Mouse (Mus musculus) cerebellum, adult 8-10 months (tissue): ENCODE results near the gene Tmem131.

Source experiments
- DNase-seq: peaks from one replicate; pipeline ENCODE4 v3.0.0; 2022

Tmem131 gene

DNA sequence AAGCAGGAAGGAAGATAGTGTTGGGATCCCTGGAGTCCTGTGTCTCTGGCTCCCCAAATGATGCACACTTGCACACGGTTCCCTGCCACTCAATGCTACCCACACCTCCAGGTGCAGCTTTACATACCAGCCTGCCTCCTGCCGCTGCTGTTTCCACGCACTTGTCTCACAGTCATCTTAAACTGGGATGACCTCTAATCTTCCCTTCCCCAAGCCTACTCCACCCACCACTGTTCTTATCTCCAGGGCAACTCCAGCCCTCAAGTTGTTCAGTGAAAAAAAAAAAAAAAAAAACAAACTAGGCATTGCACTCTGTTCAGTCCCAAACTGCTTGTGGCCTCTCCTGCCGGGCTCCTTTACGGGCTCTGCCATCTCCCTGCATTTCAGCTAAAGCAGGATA, at the start of gene Tmem131:
Gene Tmem131, minus strand, starts transcription at position 14 of the 400 bp plus-strand sequence.
- no peak for DNase-seq

DNA sequence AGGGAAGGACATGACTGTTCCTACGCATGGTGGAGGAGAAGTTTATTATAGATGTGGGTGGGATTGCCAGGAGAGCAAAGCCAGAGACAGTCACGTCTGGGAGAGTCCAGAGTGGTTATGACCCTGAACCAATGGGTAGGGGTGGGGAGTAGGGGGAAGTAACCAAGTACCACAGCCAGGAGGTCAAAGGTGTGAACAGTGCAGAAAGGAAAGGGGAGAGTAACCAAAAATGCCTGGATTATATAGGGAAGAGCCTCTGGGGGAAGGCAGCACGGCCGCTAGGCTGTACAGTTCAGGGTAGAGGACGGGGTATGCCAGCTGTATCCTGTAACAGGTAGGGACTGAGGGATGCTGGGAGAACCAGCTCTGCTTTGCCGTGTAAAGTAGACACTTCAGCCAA, 45.1 kb upstream of the Tmem131 start:
- DNase-seq, result no peak

DNA sequence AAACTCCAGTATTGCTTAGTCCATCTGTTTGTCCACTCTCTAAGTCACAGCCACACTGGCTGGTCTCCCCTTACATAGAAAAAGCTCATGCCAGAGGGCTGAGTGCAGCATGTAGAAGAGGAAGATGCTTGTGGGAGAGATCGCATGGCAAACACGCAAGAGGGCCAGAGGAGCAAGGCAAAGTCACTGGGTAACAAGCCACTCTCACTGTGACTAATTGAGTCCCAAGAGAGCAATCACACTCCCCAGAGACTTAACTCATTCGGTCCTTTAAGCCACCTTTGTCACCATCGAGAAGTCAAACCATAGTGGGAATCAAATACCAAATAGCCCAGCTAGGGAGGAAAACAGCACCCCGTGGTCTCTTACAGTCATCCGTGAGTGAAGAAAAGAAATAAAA, 44.7 kb upstream of the Tmem131 start:
- no peak for DNase-seq

DNA sequence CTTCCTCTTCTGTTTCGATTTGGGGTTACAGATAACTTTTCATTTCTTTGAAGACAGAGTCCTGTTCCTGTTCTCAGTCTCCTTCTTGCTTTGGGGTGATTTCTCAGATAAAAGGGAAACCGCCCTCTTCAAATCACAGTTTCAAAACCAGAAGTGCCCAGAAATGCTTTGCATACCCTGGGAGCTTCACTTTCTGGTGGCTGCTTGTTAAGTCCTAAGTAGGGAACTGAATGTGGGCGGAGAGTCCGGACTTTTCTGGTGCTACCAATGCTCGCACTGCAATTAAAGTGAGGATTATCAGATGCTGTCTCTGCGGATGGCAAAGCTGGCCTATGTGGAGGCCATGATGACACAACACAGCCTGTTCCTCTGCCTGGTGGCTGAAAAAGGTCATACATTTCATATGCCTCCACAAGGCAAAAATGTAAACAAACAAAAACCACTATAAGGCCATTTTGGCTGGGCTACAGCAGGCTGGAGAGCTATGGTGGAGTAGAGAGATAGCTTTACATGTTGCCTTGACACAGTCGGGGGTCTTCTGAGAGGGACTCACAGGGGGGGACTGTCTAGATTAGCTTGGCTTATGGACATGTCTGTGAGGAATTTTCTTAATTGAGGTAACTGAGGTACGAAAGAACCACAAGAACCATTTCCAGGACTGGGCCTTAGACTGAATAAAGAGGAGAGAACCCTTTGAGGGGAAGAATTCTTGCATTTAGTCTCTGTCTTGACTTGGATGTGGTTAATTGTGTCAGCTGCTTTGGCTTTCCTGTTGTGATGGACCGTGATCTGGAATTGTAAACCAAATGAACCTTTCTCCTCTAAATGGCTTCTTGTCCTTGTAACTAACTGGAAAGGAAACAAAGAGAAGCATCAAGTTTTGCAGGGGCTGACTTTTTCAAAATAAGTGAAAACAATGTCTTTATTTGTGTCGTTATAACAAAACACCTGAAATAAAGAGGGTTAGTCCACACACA, 44.0 kb upstream of the Tmem131 start:
- no peak for DNase-seq

DNA sequence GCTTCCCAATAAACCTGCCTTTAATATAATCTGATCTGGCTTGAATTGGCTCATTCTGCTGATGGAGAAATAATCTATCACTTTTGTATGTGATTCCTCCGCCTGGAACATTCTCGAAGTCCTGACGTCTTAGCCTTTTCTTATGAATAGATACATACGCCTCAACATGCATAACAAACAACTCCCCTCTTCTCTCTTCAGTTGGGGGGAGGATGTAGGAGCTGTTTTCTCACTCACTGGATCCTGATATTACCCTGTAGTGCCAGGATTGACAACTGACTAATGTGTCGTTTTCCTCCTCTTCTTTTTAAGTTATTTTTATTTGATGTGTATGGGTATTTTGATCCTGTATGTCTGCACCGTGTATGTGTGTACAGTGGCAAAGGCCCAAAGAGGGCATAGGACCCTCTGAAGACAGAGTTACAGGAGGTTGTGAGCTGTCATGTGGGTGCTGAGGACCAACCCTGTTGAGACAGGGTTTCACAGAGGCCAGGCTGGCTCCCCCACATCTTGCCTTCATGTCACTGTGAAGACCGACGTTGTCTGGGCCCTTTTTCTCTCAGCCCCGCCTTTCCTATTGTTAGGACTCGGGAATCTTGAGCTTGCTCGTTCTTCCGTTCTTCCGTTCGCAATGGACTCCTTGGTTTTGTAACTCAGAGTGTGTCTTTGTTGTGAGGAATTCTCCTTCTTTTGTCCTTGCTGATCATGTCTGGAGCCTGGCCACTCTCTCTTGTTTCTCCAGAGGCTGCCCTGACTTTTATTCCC, 43.1 kb upstream of the Tmem131 start:
- DNase-seq, result no peak

DNA sequence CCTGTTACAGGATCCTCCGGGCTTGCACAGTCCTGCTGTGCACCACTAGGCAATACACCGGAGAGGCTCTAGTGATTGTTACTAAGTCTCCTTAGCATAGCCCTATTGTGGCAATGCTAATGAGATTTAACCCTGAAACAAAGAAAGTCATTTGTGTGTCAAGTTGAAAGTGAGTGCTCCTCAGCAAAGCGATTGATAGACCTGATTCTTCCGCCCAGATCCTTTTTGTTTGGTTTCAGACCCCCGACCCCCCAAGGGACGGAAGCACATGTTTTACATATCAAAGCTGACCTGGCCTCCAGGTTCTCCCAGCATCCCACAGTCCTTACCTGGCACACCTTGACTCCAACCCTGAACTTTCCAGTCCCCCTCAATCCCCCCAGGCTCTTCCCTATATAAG, 42.4 kb upstream of the Tmem131 start:
- DNase-seq, result no peak

DNA sequence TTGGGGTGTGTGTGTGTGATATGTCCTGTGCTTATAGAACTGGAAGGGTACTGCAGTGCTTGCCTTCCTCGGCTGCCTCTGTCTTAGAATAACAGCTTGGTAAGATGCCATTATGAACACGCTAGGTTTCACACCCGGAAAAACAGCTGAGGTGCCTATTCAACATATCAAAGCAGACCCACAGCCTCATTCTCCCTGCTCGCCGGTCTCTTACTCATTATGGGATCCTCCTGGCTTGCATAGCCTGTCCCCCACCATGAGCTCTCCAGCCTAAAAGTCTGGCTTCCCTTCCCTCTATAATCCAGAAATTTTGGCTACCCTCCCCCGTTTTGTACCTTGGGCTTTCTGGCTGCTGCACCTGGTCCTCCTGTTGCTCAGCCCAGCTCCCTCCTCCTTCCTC, 40.9 kb upstream of the Tmem131 start:
- no peak for DNase-seq

DNA sequence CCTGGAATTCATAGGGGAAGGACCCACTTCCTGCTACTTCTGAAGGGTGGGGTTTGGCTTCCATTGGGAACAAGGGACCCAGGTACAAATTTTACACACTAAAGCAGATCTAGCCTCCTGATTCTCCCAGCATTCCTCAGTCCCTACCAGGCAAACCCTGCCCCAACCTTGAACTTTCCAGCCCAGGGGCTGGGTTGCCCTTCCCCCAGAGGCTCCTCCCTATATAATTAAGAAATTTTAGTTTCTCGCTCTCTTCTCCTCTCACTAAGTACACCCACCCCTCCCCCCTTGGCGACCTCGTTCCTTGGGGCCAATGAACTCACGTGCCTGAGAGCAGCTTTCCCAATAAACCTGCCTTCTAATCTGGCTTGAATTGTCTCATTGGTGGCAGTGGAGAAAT, 40.3 kb upstream of the Tmem131 start:
- no peak for DNase-seq

DNA sequence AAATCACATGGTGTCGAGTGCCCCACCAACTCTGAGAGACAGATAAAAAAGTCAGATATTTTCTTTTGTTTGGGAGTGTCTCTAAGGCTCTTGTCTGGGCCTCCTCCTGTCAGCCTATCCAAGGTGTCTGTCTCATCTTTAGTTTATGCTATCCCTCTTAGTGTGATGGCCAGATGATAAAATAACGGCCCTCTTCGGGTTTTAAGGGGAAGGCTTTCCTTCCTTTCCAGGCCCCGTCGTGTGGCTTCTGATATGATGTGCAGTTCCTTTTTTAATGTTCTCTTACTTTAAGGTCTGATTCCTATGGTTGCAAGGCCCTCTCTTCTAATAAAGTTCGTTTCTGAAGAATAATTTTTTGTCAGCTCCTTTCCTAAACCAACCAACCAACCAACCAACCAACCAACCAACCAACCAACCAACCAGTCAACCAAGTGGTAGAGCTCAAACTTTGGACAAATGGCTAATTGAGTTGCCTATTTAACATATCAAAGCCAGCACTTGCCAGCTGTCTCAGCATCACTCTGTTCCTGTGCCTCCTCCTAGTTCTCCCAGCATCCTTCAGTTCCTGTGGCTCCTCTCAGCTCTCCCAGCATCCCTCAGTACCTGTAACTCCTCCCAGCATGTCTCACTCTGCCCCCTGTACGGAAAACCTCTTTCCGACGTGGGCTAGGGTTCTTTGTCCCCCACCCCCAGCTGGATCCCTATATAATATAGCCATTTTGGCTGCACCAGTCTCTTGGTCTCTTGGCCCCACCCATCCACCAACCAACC, 38.9 kb upstream of the Tmem131 start:
- no peak for DNase-seq

DNA sequence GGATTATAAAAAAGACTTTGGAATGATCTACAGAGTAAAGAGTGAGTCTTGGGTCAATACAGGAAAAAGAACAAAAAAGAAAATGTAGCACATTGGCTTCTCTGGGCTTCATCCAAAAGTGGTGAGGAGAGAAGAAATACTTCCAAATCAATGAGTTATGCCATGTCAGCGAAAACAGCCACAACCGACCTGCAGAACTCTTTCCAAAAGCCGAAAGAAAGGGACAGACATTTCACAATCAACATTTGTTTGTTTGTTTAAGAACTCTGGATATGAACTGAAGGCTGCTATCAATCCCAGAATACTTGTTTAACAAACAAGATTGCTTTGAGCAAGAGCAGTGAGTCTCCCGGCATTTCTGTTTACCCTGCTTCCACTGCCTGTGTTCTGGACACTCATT, 33.3 kb upstream of the Tmem131 start:
- no peak for DNase-seq

DNA sequence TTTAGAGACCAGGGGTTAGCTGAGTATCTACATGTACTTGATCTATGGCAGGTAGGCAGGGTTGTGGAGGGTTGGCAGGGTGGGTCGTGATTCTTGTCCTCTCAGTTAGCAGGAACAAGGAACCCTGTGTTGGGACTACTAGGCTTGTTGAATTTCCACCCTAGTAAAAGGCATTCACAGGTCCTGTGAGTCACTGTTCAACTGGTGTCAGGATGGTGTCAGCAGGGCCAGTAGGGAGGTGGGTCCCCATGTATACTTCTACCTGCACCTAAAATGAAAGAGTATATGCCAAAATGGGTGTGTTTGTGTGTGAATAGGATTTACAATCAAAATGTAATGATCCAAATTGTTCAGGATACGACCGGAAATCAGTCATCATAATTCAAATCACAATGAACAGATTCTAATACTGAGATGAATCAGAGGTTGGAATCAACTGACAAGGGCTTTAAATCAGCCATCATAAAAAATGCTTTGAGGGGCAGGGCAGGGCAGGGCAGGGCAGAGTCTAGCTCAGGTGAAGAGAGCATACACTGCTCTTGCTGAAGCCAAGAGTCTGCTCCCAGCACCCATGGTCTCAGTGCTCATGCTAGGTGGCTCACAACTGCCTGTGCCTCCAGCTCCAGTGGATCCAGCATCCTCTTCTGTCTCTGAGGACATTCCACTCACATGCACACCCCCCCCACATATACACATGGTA, 27.6 kb upstream of the Tmem131 start:
- DNase-seq, result no peak

DNA sequence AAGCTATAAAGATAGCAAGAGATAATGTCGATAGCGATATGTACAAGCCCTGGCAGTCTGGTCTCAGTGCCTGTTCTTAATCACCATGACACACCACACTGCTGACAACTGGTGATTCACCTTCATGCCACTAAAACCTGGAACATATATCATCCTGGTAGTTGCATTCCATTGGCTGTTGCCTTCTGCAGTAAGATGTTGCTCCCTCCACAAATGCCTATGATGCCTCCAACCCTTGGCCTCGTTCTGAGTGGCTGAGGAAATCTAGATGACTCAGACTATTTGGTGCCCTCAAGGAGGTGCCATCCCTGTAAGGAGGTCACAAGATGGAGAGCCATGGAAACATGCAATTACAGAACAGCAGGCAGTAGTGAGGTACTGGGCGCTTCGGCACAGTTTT, 22.4 kb upstream of the Tmem131 start:
- DNase-seq, result no peak

DNA sequence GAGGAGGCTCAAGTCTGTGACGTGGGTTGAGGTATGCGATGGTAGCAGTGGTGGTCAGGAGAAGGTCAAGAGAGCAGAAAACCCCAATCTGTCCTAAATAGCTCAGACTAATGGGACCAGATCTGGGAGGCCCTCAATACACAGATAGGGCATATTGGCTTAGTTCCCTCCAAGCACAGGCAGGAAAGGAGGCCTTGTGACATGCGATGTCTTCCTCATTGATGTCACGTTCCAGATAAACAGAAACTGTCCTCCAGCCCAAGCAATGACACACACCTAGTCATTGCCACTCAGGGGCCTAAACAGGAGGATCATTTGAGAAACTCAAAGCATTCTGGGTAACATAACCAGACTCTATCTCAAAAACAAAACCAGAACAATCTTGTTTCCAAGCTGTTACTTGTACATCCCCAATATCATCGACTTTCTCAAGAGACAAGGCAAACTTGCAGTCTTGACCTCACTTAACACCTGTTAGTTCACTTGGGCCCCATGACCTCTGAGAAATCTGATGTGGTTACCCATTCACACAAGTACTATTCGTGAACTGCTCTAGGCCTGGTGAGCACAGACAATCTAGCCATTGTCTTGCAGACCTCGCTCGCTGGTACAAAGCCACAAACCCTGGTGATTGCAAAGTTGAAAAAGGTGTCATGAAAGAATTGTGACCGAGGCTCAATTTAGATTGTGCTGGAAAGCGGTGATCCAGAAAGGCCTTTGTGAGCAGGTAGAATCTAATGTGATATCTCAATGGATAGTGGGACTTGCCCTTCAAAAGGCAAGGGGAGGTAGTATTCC, 19.1 kb upstream of the Tmem131 start:
- DNase-seq, result no peak

DNA sequence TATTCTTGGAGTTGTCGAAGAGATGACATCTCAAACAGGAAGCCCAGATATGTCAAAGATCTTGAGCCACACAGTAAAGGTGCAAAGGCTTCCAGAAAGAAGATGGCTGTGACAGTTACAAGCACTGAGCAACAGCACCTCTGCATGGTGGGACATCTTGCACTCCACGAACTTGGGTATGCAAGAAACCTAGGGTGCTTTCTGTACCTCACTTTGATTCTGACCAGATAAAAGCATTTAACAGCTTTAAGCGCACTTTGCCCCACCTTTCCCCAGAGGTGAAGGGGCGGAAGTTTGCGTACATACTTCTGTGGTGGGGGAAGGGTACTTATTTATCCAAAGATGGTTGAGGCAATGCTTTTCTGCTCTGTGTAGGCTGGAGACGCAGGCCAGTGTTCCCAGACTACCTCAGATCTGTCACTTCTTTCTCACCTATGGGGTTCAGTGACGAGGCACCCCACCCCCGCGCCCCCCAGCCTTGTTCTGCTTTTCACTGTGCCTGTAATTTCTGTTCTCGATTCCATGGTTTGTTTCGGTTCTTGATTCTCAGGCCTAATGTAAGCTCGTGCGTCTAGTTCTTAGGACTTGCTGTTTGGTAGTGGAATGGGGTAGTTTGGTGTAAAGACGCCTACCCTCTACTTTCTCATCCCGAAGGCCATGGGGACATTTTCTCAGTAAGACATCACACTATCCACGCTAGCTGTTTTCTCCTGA, 17.2 kb upstream of the Tmem131 start:
- DNase-seq, result no peak

DNA sequence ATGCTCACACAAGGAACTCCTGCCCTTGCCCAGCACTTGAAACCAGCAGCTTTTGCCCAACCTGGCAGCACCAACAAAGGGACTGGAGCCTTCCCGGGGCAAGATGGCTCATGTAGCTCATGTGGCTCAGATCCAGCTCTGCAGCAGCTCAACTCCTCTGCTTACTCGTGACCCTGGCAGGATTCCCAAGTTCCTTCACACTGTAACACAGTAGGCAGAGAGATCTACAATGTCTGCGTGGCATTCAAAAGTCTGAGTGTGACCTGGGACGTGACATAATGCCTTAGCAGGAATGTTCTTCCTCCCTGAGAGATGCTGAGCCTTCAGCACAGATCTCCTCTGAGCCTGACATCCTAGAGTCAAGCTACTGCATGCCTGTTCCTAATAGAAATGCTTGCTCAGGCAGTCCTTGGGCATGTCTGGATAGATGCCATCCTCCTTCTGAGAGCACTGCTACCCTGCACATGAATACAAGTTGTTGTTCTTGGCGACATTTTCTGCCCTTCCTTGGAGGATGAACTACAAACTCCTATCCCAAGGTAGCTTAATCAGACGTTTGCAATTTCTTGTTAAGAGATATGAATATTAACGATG, 6.2 kb upstream of the Tmem131 start:
- peak; percentile 39 for DNase-seq

DNA sequence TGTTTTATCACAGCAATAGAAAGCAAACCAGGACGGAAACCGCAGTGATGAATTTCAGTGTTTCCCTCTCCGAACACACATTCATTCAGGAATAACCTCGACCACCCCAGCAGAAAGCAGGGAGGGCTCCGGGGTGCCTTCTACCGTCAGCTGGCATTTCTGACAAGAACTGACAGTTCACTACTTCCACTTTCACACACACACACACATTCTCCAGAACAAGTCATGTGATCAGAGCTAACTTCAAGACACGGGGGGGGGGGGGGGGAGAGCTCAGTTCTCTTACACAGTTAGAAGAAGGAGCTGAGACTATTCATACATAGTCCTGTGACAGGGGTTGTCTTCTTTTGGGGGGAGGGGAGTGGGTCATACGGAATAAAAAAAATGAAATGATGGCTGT, 4.0 kb upstream of the Tmem131 start:
- no peak for DNase-seq

DNA sequence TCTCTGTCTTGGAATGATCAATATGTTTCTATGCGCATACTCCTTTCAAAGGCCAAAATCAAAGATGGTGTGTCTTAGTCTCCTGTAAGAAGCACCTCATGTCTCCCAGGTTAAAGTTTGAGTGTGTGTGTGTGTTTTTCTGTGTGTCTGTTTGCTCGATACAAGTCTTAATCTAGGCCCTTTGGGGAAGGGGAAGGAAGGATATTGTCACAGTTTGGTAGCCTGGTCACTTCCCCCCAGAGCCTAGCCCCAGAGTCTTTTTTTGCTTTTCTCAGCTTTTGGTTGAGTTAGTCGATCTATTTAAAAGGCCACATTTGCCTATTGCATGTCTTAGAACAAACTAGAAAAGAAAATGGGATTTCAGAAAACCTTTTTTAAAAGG, 3.1 kb downstream of the Tmem131 start:
- DNase-seq, result no peak

DNA sequence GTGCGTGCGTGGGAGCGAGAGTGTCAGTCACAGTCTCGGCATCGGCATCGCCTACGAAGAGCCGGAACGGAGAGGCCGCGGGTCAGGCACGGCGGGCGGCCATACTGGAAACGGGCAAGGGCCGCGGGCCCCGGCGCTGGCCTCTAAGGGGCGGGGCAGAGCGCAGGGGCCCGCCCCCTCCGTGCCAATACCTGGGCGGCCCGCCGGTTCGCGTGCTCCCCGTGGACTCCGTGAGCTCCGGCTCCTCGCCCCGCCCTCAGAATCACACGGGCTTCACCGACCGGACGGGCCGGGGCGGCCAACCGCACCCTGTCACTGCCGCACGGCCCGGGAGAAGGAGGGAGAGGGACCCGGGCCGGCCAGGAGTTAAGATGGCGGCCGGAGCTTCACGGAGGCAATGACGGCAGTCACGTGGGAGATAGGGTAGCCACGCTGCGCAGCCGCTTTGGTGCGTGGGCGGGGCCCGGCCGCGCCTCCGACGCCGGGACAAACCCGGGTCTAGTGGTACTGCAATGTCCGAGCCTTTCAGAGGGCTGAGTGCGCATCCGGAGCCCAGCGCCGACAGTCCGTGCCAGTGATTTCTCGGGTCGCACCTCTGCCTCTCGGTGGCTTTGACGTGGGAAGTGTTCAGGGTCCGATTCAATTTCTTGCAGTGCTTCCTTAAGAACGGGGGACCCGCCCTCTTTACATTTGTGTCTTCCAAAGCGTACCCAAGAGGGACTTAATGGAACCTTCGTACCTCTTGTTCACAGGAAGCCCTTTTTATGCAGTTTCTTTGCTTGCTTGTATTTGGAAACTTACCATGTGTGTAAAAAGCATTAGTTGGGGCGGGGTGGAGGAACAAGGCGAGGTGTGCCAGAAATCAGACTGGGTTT, 3.7 kb downstream of the Tmem131 start:
- DNase-seq, result peak; percentile 91

DNA sequence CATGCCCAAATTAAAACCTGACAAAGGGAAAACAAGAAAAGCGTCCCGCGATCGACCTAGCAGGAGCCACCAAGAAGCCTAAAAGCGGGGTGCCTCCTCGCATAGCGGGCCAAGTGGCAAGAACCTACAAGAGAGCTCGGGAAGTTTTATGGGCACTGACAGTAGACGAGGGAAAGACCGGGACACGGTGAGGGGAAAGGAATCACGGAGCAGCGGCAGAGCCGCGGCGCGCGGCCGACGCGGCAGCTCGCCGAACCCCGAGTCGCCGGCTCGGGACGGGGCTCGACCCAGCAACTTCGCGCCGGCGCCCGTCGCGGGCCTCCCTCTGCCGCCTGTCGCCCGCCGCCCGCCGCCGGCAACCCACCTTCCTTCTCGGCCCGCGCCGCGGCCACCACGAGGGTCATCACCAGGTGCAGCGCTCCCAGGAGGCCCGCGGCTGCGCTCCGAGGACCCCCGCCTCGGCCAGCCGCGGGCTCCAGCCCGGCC, 4.6 kb downstream of the Tmem131 start:
- peak; percentile 39 for DNase-seq

DNA sequence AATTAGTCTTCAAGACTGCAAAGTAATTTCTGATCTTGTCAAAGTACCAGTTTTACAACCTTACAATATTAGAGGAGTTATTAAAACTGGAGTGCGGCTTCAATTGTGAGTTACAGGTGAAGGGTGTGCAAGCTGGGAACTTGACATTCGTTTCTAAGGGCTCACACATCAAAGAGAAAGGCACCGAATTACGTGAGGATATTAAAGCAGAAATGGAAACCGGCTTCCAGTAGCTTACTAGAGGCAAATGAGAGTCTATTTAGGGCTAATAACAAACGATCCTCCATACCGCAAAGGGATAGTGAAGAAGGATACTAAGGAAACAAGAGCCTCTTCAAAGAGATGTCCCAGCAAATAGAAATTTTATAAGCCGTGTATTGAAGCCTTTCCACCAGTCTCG, 5.1 kb downstream of the Tmem131 start:
- no peak for DNase-seq
